In genomic region chr1:153172291-153172731, GRCm38 (mm10) we compare ENCODE assay signal across 10 mouse cellular contexts. TPM values are rescaled to one million over a fixed set of nuclear protein-coding genes. Genes with fewer than 3 reads are reported as not detected.
DNase-seq lines count a peak whose midpoint lies in the region; ATAC-seq and TF ChIP-seq lines count a peak whose summit lies in the region.
"Had no signal": no experiment of that assay in that cellular context is flagged by ENCODE, and none has a peak within 500 bp of the region (broad histone marks: within the 10 kb centered on the region; RNA-seq: fewer than 3 reads in every experiment).

No protein-coding gene starts in this region.

- no peak for TF ChIP-seq CTCF in intestine, postnatal 0 days (IDR thresholded peaks at IDR 0.05; ENCODE audit: low read depth)
- no peak for TF ChIP-seq CTCF in lung, embryonic 14.5 days (IDR thresholded peaks at IDR 0.05; ENCODE audit: low read depth)

- no peaks in the 10 kb centered on the region for H3K36me3 ChIP-seq in intestine, embryonic 14.5 days (ENCODE audit: control insufficient read depth, insufficient read depth, low read length)
- H3K36me3 ChIP-seq in intestine, postnatal 0 days (ENCODE audit: control insufficient read depth, insufficient read depth) = no peaks in the 10 kb centered on the region
- no peaks in the 10 kb centered on the region for H3K36me3 ChIP-seq in lung, embryonic 14.5 days (ENCODE audit: insufficient read depth)

- no peak for ATAC-seq in intestine, embryonic 14.5 days (replicated peaks; ENCODE audit: low FRiP score, low TSS enrichment, low read depth)
- no peak for ATAC-seq in intestine, postnatal 0 days
- peak; percentile 90 for ATAC-seq in lung, embryonic 14.5 days (ENCODE audit: insufficient read depth)
- ATAC-seq in megakaryocyte-erythroid progenitor cell, adult 5-6 weeks (replicated peaks; ENCODE audit: low FRiP score, low TSS enrichment, poor library complexity, severe bottlenecking) = no peak
- ATAC-seq: inflammation-experienced regulatory T-cells, adult 6 months had no signal

- no peak overlapping the region for H3K4me3 ChIP-seq in intestine, embryonic 14.5 days (ENCODE audit: low read depth, low read length)
- no peak overlapping the region for H3K4me3 ChIP-seq in intestine, postnatal 0 days (ENCODE audit: low read depth, low read length)
- H3K4me3 ChIP-seq in lung, embryonic 14.5 days (ENCODE audit: low read depth, low read length) = peak overlapping the region; percentile 1; the same call in 1 of the 2 replicates

- H3K9ac ChIP-seq in intestine, embryonic 14.5 days (ENCODE audit: low read length) = 0 out of 2 replicates have a peak overlapping the region, but pooled peaks have one; percentile 10
- H3K9ac ChIP-seq in intestine, postnatal 0 days (ENCODE audit: low read depth, low read length) = no peak overlapping the region
- H3K9ac ChIP-seq in lung, embryonic 14.5 days = no peak overlapping the region

- H3K27me3 ChIP-seq in intestine, embryonic 14.5 days (replicated peaks; ENCODE audit: control insufficient read depth, insufficient read depth, low read length) = no peaks in the 10 kb centered on the region
- no peaks in the 10 kb centered on the region for H3K27me3 ChIP-seq in intestine, postnatal 0 days (replicated peaks; ENCODE audit: control insufficient read depth, insufficient read depth, low read length)
- no peaks in the 10 kb centered on the region for H3K27me3 ChIP-seq in lung, embryonic 14.5 days (ENCODE audit: insufficient read depth, low read length)

- H3K27ac ChIP-seq in intestine, embryonic 14.5 days (ENCODE audit: low read depth) = 0 out of 2 replicates have a peak overlapping the region, but pooled peaks have one; percentile 33
- no peak overlapping the region for H3K27ac ChIP-seq in intestine, postnatal 0 days (ENCODE audit: low read depth, low read length)
- peak overlapping the region; percentile 93 for H3K27ac ChIP-seq in lung, embryonic 14.5 days (ENCODE audit: low read depth)

- H3K9me3 ChIP-seq in intestine, embryonic 14.5 days (ENCODE audit: control insufficient read depth, low read length) = no peaks in the 10 kb centered on the region
- H3K9me3 ChIP-seq in intestine, postnatal 0 days (ENCODE audit: control insufficient read depth) = no peaks in the 10 kb centered on the region
- no peaks in the 10 kb centered on the region for H3K9me3 ChIP-seq in lung, embryonic 14.5 days (ENCODE audit: low read depth, low read length)

- 7% methylated on average over 9 of the region's 9 CpGs for WGBS in intestine, embryonic 14.5 days
- 10% methylated on average over 9 of the region's 9 CpGs for WGBS in intestine, postnatal 0 days
- 5% methylated on average over 9 of the region's 9 CpGs for WGBS in lung, embryonic 14.5 days

- H3K4me2 ChIP-seq in intestine, embryonic 14.5 days (ENCODE audit: low read length) = no peak overlapping the region
- H3K4me2 ChIP-seq in intestine, postnatal 0 days (replicated peaks; ENCODE audit: low read depth) = no peak overlapping the region
- peak overlapping the region; percentile 26 for H3K4me2 ChIP-seq in lung, embryonic 14.5 days

- peaks cover 18% of the 10 kb centered on the region for H3K4me1 ChIP-seq in intestine, embryonic 14.5 days (replicated peaks; ENCODE audit: control insufficient read depth, insufficient read depth, low read length)
- H3K4me1 ChIP-seq in intestine, postnatal 0 days (replicated peaks; ENCODE audit: control insufficient read depth, insufficient read depth, low read length) = no peaks in the 10 kb centered on the region
- H3K4me1 ChIP-seq in lung, embryonic 14.5 days (ENCODE audit: insufficient read depth) = peaks cover 27% of the 10 kb centered on the region

- DNase-seq in intestine, embryonic 14.5 days (ENCODE audit: low spot score) = no peak
- peak; percentile 66 for DNase-seq in ES-CJ7 (ENCODE audit: low read depth, low spot score)
- peak; percentile 54 for DNase-seq in embryo, embryonic 11 days
- peak; percentile 85 for DNase-seq in lung, embryonic 14.5 days
- DNase-seq in gastrocnemius, postnatal 4 days (ENCODE audit: low spot score in 2 of 2) = no peak
- DNase-seq in layer of hippocampus, adult 9-11 months = no peak
- DNase-seq: thymus, postnatal 25 days had no signal

RNA-seq across cellular contexts. Expression of gene Lamc2, which starts 13.9 kb away (rescaled TPM):
- polyA plus RNA-seq in intestine, embryonic 14.5 days (2014; fragmentation: Nextera tagmentation; extraction: Ambion mirVana) = 9.2 and 10.8 TPM in 2 replicates
- 3.3 and 3.6 TPM in 2 replicates for polyA plus RNA-seq in intestine, postnatal 0 days (2015; fragmentation: Nextera tagmentation; extraction: Ambion mirVana)
- 55.7 and 55.9 TPM in 2 replicates for polyA plus RNA-seq in lung, embryonic 14.5 days (2014; fragmentation: Nextera tagmentation; extraction: Ambion mirVana)
- total RNA-seq in megakaryocyte-erythroid progenitor cell, adult 5-6 weeks (2014; fragmentation: Nextera tagmentation) = not detected in 2 replicates
- not detected in 2 replicates for total RNA-seq in megakaryocyte-erythroid progenitor cell, adult 5-6 weeks (2017)
- total RNA-seq in gastrocnemius, postnatal 4 days (2021) = 1 to 10 TPM; 2.1 to 2.9 TPM

Comparison
In these comparisons a context has a peak if more than half of its experiments do, and no peak if none do; other contexts are left out.
1. DNase-seq: peak in ES-CJ7 (single experiment), embryo, embryonic 11 days (single experiment) and lung, embryonic 14.5 days (single experiment); none in intestine, embryonic 14.5 days (single experiment), gastrocnemius, postnatal 4 days (0 of 2) and layer of hippocampus, adult 9-11 months (single experiment).